Mouse (Mus musculus): ENCODE results near the gene Cpd. TPM values are rescaled to one million over a fixed set of nuclear protein-coding genes. Genes with fewer than 3 reads are reported as not detected.
A peak's percentile ranks its signal among the peaks of the same experiment; 100 is the strongest.

The Cpd gene
- total RNA-seq (2021) = 10 to 100 TPM; 61.5 to 62.0 TPM
- long read RNA-seq, experiment 1, full-length matches to known transcripts = 7 of 12 reads
- long read RNA-seq, experiment 1, partial matches to known transcripts = 5 of 12 reads
- long read RNA-seq, experiment 1, other reads (novel, unspliced or antisense) = 0 of 12 reads
- long read RNA-seq, experiment 2, full-length matches to known transcripts = 8 of 16 reads
- long read RNA-seq, experiment 2, partial matches to known transcripts = 3 of 16 reads
- long read RNA-seq, experiment 2, other reads (novel, unspliced or antisense) = 5 of 16 reads

DNA sequence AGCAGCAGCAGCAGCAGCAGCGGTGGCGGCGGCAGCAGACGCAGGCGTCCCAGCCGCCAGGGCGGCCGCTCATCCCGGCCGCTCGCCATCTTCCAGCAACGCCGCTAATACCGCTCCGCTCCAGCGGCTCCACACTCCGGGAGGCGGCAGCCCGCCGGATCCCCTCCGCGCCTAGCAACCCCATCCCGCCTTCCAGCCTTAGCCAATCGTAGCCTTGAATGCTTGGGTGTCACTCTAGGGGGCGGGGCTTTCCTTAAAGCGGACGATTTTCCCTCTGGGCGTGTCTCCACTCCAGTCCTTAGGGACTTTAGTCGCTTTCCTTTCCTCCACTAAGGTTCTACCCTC lies at the start of gene Cpd:
Cpd (minus strand) TSS at position 141 of the 345 bp plus-strand sequence.
- peak; percentile 94 to 98 for DNase-seq (ENCODE audit: low spot score in 2 of 2)

DNA sequence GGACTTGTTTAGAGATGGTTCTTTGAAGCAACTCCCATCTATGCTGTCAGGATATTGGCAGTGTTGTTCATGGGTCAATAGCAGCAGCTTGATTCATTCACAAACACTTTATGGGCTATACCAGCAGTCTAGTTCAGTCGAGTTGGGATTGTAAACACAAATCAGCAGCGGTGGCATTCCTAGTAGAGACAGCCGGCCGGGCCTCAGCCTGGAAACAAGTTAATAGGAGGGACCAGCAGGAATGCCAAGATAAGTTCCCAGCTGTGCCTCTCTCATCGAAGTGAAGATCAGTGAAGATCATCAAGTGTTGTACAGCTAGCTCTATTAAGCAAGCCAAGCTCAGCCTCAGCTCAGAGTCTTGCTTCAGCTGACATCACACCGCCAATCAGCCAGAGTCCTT lies 49.5 kb upstream of the Cpd start:
- no peak for DNase-seq (ENCODE audit: low spot score in 2 of 2)

DNA sequence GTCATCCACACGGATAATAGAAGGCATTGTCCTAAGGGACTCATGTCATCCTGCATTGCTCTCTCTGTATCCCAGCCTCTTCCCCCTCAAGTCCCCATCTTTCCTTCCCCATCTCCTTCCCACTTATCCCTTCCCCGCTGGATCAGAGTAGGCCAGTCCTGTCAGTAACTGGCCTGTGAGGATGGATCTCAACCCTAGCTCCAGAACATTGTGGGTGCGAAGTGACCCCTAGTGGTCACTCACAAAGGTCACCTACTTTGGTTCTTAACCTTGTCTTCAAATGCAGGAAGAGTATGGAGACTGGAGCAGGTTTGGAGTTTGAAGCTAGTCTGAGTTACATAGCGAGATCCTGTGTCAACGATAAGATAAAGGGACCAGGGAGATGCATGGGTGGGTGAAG lies 47.4 kb upstream of the Cpd start:
- DNase-seq (ENCODE audit: low spot score in 2 of 2) = peak in 1 of 2 experiments; percentile 43

DNA sequence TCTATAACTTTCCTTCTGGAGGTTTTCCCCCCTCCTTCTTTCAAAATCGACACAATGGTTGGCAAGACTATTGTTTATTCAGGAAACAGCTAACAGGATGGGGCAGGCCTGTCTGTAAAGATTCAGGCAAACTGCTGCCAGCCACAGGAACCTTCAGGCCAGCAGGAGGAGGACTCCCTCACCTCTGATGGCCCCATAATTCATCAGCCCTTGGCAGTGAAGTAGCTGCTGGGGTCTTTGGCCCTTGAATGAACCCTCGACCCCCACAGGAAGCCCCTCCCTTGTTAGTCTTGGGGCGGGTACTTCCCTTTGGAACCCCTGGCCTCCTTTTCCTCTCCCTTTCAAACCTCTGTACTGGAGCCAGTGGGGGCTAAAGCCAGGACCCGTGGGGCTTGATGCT lies 46.8 kb upstream of the Cpd start:
- no peak for DNase-seq (ENCODE audit: low spot score in 2 of 2)

DNA sequence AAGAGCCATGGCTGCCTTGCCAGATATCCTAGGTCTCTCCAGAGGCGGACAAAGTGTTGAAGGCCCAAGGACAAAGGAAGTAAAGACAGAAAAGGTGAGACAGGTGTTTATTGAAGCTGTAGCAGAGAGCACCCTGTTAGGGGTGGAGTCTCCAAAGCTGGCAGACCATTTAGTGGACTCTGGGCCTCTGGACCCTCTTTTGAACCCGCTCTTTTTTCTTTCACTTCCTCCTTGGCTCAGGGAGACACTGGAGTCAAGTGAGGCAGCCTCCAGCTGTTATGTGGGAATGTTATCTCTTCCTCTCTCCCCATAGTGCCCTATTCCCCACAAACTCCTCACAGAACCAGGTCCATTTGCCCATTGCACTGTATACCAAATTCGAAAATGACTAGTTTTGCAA lies 46.2 kb upstream of the Cpd start:
- DNase-seq (ENCODE audit: low spot score in 2 of 2) = no peak

DNA sequence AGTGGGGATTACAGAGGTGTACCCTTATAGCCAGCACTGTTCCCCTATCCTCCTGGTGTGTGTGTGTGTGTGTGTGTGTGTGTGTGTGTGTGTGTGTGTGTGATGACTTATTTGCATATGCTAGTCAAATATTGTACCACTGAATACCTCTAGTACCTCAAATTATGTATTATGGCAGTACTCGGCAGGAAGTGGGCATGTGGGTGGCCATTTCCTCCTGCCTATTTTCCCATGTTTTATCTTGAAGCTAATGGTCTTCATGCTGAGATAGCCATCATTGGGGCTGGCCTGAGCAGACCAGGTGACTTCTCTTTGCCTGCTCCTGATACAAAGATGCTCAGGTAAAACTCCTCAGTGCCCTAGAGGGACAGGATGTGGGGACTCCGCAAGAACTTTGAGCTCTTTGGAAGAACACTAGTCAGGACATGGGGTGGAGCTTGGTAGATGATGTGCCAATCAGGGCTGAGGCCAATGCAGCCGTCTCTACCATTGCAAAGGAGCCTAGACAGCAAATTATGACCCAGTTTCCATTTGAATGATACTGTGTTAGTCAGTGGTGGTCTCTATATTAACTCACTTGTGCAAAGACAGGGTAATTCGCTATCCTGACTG lies 45.0 kb upstream of the Cpd start:
- DNase-seq (ENCODE audit: low spot score in 2 of 2) = no peak

DNA sequence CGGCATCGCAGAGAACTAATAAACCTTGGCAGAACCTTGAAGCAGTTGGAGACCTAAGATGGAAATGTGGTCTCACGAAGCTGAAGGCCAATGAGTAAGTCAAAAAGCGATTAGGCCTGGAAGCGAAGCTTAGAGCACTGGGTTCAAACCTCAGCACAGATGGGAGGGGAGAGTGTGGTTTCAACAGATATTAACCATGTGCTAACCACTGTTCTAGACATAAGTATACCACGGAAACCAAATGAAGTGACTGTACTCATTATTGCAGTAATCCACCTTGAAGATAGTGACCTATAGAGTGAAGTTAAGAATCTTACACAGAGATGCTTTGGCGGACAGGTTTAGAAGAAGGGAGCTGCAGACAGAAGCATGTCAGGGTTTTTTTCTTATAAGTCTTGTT lies 44.4 kb upstream of the Cpd start:
- DNase-seq (ENCODE audit: low spot score in 2 of 2) = no peak

DNA sequence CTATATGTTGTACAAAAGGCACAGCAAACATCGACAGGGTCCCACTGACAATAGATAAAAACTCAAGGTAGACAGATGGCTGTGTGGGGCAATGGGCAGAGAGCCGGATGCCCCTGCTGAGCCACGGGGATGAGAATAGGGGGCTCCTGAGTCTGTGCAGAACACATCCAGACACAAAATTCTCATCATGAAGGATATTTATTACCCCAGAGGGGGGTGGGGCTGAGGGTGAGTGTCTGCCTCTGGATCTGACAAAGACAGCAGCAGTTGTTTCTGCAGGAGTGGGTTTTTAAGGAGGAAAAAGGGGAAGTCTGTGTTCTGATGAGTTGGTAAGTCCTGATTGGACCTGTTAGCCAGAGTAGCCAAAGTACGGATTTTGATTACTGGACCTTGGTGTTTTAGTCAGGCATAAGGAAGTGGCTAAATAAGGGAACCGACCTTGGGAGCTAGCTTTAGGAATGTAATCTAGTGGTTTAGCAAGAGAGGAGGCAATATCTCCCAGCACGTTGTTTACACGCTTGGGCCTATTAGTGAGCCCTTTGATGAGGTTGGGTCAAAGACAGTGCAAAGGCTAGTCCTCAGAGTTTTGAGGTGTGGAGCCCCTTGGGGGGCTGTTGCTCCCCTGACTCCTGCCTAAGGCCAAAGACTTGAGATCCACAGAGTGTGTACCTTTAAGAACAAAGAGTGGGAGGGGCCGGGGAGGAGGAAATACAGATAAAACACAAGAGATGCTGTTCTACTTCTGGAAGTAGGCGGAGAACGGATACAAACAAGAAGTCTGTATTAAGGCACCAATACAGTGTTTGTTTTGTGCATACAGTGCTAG lies 42.7 kb upstream of the Cpd start:
- no peak for DNase-seq (ENCODE audit: low spot score in 2 of 2)

DNA sequence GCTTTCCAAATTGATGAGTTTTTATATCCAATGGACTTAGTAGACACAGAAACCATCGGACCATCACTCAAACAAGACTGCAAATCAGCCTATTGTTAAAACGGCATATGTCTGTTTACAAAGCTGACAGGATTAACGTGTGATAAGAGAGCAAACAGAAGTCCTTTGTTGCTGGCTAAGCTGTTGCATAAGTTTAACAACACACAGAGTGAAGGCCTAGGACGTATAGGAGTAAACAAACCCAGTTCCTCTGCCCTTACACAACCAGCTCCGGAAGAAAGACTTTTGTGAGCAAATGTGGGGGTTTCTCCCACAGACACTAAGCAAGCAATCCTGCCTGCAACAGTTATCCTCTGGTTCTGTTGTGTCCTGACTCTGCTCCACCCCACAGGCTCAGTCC lies 37.6 kb upstream of the Cpd start:
- no peak for DNase-seq (ENCODE audit: low spot score in 2 of 2)

DNA sequence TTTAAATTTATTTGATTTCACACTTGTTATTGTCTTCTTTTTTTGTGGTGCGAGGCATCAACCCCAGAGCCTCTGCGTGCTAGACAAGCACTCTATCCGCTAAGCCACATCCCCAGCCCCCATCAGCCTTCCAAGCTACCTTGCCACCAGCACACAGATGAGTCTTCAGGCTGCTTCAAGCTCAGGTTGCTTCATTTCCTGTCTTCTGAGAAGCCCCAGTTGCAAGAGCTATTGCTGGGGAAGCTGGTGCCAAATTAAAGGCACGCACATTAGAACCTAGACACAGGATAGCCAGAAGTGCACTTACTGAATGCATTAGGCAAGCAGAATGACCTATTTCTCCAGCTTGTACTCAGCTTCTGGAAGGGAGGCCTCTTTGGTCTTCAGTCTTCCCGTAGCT lies 33.0 kb upstream of the Cpd start:
- no peak for DNase-seq (ENCODE audit: low spot score in 2 of 2)

DNA sequence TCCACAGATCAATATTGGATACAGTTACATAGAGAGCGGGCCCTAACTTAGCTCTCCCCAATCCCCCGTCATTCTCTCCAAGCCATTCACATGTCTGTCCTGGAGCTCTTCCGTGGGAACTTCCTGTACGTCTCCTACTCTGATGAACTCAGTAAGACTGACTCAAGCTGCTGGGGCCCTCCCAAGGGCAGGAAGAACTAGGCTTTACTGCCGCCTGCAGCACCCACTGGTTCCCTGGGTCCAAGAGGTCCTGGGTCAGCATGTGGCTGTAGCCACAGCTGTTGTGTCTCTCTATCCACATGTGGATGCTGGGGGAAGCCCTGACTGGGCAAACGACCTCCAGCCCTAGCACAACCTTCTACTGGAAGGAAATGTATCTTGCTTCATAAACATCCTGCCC lies 27.9 kb upstream of the Cpd start:
- no peak for DNase-seq (ENCODE audit: low spot score in 2 of 2)

DNA sequence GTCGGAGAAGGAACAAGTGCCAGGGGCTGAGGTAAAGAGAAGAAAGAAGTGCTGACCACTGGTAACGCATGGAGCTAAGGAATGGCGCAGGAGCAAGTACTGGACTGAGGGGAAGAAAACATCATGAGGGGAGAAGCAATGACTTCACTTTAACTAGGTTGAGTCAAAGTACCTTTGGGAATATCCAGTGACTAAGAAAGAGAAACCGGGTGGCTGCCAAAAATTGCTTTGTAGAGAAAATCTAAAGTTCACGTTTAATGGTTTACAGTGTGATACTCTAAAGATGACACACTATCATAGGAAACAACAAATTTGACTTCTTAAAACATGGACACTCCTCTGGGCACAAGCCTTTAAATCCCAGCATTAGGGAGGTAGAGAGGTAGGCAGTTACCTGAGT lies 27.0 kb upstream of the Cpd start:
- DNase-seq (ENCODE audit: low spot score in 2 of 2) = no peak

DNA sequence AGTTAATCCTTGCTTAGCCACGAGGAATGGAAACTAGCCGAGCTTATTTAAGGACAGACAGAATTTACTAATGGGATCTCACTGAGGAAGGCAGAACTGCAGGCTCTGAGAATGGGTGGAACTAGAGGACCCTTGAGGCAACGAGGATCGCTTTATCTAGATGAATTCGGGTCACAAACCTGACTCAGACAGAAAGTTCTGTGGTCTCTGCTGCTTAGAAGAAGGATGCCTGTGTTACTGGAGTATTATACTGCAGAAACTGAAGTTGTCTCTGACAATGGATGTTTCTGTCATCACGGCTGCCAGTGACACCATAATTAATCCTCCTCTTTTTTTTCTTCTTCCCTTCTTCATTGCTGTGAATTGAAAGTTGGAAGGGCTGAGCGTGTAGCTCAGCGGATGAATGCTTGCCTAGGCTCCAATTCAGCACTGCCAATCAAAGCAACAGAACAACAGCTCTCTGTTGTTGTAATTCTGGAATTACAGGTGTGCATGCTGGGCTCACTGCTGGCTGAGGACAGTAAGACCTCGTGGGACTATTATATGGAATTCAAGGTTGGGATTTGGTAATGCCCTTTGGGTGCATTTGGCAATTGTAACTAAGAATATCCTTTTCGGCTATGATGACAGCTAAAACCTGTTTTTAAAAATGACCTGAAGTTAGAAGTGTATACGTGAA lies 25.9 kb upstream of the Cpd start:
- DNase-seq (ENCODE audit: low spot score in 2 of 2) = no peak

DNA sequence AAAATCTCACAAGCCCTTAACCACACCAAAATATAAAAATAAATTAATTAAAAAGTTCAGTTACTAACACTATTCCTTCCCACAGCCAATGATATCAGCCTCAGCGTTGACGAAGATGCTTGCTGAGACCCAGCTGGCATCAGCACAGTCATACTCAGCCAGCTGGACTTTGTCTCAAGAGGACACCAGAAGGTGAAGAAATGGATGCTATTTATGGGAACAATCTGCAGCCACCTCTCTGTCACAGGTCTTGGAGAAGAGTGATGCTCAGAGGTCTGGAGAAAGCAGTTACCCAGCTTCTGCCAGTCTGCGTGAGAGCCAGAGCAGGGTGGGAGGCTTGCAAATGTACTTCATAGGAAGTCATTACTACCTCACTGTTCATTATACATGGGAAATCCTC lies 14.4 kb upstream of the Cpd start:
- DNase-seq (ENCODE audit: low spot score in 2 of 2) = no peak

DNA sequence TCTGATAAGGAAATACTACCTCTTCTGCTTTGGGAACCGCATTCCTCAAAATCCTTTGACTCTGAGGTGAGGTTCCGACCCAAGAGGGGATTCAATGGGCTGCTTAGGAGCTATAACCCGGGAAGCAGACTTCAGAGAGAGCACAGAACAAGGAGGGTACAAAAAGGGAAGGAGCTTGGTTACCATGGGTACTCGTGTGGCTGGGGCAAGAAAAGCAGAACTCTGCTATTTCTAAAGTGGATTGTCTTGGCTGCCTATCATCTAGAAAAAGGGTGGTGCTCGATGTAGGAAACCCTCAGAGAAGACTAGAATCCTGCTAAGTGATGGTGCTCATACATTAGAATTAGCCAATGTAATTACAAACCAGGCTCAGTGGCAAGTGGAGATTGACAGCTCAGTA lies 12.4 kb upstream of the Cpd start:
- DNase-seq (ENCODE audit: low spot score in 2 of 2) = no peak

DNA sequence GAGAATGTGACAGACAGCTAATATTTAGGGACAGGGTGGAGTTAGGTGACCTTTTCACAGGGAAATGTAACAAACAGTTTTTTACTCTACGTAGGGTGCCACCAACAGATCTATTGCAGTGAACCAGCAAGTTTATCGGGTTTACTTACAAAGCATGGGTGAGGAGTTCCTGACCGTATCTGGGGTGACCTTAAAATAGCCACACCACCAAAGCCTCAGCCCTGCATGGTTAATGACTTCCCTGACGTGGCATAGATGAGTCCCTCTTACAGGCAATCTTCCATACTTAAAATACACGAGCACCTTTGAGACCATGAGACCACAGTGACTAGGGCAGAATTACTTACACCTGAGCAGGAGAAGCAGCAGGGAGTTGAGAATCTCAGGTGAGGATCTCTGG lies 12.0 kb upstream of the Cpd start:
- no peak for DNase-seq (ENCODE audit: low spot score in 2 of 2)

DNA sequence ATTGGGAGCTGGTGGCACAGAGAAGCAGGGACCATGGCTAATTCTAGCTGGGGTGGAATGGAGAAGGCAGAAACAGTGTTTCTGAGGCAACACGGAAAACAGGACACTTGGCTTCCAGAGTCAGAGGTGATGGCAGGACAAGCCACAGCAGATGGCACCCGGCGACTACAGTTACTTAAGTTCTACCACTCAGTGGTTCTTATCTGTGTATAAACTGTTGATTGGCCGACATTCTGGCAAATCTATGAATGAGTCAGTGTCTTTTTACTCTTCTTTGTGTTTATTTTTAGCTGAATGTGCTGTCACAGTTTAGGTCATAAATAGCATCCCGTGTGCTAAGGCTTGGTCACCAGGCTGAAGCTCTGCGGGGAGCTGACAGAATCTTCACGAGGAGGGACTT lies 10.3 kb upstream of the Cpd start:
- no peak for DNase-seq (ENCODE audit: low spot score in 2 of 2)

DNA sequence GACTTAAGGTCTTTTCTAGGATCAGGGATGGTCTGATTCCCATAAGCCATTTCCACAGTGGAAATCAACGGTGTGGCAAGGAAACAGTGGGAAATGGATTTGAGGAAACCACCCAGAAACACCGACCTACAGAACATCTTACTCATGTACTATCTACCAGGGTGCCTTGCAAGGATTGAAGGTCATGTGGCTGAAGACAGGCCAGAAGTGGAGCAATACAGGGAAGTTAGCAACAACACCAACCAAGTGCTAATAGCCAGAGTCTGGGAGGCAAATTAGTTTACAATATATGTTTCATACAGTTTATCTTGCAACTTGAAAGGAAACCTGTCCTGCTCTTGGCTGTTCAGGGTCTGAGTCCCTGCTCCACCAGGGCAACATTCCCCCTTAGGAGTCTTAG lies 9.8 kb upstream of the Cpd start:
- DNase-seq (ENCODE audit: low spot score in 2 of 2) = no peak

DNA sequence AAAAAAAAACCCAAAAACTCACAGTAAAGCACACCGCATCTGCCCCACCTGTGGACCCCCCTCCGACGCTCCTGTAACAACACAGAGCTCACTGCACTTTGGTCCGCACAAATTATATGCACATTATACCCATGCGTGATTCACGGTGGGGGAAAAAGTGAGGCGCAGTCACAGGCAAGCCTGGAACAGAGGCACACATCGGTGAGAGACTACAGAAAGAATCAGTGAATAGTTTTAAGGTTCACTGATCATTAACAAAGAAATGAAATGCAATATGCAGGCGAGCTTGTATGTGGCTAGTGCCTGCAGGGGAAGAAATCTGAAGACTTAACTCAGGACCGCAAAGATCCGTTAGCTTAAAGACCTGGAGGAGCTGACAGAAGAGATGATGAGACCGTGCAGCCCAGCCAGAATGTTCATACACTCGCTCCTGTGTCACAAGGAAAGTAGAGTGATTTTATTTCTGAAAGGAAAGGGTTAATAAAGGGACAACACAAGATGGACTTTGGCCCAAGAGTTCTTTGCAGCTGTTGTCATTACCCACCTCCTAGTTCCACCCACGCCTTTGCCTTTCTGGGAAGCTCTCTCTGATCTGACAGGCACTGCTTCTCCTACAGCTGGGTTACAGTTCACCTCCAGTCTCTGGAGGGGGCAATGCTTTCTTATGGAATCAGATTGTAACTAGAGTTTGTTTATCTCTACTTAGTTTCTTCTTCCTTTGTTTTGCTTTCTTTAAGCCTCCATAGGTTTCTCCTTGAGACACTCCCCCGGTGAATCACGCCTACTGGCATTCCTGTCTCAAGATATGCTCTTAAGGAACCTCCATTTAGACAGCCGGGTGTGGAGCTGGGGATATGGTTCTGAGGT lies 7.9 kb upstream of the Cpd start:
- no peak for DNase-seq (ENCODE audit: low spot score in 2 of 2)

DNA sequence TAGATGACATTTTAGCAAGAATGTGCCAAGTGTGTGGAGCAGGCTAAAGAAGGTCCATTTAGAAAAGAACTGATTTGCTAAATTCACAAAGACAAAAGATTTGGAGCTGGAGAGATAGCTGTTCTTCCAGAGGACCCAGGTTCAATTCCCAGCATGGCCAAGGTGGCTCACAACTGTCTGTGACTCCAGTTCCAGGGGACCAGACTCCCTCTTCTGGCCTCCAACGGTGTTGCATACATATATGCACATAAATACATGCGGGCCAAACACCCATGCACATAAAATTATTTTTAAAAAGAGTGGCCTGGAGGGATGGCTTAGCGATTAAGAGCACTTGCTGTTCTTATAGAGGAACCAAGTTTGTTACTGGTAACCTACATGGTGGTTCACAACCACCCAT lies 4.7 kb upstream of the Cpd start:
- no peak for DNase-seq (ENCODE audit: low spot score in 2 of 2)

DNA sequence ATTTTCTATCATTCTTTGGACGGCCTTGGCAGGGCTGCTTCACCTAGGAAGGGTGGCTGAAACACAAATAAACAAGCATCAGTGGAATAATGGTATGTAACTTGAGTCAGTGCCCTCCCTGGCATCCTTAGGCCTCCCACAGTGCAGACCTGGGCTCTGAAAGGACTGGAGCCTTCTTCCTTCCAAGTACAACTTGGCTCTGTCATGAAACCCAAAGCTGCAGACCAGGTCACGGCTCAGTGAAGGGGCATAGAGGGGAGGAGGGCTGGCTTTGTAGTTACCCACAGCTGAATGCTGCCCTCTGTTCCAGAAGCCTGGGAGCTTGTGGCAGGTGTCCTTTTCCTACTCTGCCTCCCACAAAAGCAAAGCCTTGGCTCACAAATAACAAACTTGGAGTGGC lies 2.8 kb upstream of the Cpd start:
- peak in 1 of 2 experiments; percentile 49 for DNase-seq (ENCODE audit: low spot score in 2 of 2)

Data from layer of hippocampus, postnatal 14 days (tissue).